Mouse (Mus musculus): ENCODE measurements around the gene Nlgn1.

Gene Nlgn1

DNA sequence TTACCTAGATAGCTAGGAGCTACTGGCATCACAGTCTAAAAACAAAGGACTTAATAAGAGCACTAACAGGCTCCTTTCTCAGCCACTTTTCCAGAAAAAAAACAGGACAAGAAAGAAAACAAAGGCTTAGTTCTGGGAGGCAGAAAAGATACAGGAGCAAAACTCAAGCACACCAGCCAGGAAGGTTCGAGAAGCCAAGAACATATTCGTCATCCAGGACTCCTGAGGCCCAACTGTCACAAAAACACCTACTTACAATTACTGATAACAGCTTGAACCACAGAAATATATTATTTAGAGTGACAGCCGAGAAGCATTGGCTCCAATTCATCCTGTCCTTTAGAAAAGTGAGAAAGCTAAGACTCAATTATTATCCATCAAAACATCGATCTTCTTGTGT lies 281.5 kb downstream of the Nlgn1 start:
- no peak for DNase-seq (ENCODE audit: low spot score)

DNA sequence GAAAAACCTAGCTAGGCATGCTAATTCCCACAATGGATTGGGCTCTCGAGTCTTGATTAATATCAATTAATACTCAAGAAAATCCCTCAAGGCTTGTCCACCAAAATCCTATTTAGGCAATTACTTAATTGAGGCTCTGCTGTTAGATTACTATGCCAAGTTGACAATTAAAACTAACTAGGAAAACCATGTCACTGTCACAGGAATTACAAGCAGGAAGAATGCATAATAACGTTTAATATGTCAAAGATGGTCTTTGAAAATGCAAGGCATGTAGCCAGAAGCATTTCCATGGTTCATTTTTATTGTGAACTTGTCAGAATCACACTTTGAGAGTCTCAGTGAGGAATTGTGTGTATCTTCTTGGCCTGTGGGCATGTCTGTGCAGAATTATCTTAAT lies 289.3 kb downstream of the Nlgn1 start:
- DNase-seq (ENCODE audit: low spot score), result no peak

DNA sequence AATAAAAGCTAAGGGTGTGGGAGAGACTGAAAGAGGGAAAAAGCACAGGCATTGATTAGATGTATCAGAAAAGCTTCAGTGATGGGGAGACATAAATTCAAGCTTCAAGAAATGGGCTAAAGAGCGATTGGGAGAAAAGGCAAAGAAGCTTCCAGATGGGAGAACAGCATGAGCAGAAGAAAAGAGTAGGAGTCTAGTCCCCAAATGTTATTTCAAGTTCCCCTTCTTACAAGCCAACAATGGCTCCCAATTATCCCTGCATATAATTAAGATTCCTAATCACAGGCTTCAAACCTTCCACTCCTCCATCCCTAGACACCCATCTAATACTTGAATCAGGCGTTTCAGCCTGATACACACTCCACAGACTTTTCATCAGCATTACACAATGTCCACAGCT lies 292.6 kb downstream of the Nlgn1 start:
- no peak for DNase-seq (ENCODE audit: low spot score)

DNA sequence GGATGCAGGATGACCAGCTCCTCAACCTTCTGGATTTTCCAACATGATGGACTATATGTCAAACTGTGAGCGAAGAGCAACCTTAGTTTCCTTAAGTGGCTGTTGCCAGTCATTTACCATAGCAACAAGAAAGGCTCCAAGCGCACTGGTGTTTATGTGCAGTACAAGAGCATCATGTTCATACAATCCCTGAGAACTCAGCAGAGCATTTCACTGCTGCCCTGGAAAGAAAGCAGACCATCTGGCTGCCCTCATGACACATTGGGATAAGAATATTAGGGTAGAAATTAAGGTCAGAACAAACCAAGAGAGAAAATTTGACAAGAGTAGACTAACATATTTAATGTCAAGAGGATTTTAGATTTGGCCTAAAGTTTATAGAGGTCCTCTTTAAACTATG lies 306.2 kb downstream of the Nlgn1 start:
- no peak for DNase-seq (ENCODE audit: low spot score)

- DNase-seq (ENCODE audit: low spot score), result no peak
Measured at GRCm38 (mm10) chr3:26023217-26023616, 309.0 kb downstream of the Nlgn1 start.

DNA sequence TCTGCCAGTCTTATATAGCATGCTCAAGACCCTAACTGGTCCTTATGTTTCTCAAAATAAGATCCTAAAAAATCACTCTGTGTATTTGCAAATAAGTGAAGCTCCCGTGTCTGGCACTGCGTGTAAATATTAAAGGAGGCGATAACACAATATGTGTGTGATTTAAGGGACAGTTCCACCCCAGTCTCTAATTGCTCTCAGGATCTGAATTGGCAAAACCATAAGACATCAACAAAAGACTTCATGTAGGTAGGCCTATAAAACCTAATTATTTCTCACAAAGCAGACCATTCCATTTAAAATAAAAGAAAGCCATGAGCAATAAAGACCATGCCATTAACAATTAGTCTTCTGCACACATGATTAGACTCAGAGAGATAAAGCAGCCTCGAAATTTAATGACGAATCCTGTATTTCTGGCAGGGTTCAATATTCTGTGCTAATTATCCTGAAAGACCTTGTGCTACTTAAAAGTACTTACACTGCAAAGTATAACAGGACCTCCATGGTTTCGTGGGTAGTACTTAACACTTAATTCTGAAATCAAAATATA lies 310.6 kb downstream of the Nlgn1 start:
- DNase-seq (ENCODE audit: low spot score), result no peak

DNA sequence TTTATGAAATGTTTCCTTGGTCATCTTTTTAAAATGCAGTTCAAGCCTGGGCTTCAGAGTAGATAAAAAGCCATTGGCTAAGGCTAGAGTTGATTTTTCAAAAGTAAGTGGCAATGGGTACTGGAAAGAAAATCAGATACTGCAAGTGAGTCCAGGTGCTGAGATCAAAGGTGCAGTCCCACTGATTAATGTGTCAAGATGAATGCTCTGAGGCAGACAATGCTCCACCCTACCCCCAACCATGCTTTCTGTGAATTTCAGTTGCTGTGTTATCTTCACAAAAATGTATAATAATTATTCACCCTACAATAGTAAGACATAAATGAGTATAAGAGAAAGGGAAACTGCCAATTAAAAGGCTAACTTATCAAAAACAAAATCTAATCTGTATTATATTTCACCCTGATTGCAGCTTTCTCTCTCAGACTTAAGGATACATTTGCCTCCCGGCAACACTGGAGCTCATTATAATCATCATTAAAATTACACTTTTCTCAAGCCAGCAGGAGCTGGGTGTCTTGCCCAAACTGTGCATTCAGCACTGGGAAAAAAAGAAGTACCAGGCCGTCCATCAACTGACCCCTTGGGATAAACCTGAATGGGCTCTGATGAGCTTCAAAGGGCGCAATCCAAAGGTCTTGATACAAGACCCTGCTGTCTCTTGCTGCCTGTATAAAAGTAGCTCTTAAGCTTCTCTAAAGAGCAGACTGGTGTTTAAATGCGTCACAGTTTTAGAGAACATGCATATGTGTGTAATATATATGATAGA lies 320.8 kb downstream of the Nlgn1 start:
- DNase-seq (ENCODE audit: low spot score), result no peak

- DNase-seq (ENCODE audit: low spot score), result no peak
Measured at GRCm38 (mm10) chr3:26002863-26003608, 329.2 kb downstream of the Nlgn1 start.

DNA sequence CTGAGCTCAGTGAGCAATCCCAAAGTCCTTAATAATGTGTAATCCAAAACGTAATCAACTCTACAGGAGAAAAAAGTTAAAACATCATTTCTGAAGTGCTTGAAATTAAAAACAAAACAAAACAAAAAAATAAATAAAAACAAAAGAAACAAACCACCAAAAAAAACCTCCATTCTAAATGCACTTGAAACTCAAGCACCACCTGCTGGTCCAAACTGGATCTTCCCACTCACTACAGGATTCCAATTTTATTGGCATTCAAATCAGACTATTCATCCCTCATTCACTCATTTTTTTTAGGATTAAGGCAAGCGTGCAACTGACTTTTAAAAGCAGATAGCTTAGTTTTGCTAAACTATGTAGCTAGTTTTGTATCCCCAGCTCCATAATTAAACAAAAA lies 329.9 kb downstream of the Nlgn1 start:
- no peak for DNase-seq (ENCODE audit: low spot score)

DNA sequence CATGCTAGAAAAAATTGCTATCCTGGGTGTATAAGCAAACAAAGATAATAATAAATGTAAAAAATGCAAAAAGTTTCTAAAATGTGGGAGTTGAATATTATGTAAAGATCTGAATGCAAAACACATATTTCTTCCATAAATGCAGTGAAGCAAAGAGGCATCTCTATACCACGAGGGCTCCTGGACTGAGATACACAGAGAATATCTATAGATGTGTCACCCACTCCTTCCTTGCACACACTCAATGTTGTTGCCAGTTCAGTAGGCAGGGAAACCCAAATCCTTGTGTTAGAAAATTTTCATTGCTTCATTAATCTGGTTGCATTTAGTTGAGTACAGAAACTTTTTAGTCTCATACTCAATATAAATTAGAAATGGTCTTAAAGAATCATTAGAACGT lies 364.7 kb downstream of the Nlgn1 start:
- DNase-seq (ENCODE audit: low spot score), result no peak

DNA sequence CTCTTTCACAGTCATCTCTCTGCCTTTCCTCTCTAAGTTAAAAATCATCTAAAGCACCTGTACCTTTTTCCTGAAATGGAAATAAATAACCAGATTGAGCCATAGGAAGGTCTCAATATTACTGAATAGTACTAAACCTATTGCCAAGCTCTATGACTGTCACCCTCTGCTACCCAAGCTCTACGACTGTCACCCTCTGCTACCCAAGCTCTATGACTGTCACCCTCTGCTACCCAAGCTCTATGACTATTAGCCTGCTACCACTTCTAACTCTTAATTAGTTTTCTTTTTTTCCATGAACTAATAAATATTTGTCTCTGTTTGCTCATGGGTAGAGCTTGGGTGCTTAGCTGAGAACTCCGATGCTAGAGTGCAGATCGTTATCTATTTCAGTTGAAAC lies 368.0 kb downstream of the Nlgn1 start:
- no peak for DNase-seq (ENCODE audit: low spot score)

DNA sequence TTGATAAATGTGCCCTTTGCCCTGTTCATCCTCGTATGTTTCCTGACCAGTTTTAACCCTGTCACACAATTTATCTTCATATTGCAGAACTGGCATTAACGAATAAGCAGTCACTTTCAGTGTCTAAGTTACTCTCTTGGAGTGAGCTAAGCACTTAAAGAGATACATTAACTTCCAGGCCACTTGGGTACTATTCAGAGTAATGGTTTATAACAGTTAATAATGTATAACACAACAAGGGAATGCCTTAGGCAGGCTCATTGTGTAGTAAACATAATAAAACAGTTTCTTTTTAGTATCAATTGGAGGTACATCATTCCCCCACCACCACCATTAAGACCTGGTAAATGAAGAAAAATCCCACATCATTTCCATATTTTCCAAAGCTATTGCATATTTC lies 368.7 kb downstream of the Nlgn1 start:
- no peak for DNase-seq (ENCODE audit: low spot score)

GRCm38 (mm10) chr3:25916535-25916934 lies 415.7 kb downstream of the Nlgn1 start:
- DNase-seq (ENCODE audit: low spot score), result no peak

DNA sequence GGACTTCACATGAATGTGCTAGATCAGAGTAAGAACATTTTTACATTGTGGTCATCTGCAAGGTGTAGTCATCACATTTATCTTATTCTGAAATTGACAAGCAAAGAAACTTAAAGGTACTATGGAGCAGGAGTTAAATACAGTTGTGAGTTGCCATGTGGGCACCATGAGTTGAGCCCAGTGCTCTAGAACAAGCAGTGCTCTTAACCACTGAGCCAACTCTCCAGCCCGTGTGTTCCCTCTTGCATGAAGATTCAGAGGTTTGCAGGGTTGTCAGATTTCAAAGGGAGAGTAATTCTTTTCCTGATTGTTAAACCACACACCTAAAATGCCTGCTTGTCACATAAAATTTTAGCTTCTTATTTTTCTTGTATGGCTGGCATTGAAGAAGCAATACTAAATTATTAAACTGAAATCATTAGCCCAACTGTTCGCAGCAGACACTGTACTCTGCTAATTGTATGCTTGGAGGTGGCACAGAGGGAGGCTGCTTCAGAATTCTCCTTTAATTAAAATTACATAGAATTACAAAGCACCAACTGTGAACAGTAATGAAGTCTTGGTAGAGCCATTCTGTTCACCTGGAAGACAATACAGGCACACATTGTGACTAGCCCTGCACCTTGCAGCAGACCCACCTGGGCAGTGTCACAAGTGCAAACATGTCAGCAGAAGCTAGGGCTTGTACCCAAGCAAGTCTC lies 417.7 kb downstream of the Nlgn1 start:
- no peak for DNase-seq (ENCODE audit: low spot score)

DNA sequence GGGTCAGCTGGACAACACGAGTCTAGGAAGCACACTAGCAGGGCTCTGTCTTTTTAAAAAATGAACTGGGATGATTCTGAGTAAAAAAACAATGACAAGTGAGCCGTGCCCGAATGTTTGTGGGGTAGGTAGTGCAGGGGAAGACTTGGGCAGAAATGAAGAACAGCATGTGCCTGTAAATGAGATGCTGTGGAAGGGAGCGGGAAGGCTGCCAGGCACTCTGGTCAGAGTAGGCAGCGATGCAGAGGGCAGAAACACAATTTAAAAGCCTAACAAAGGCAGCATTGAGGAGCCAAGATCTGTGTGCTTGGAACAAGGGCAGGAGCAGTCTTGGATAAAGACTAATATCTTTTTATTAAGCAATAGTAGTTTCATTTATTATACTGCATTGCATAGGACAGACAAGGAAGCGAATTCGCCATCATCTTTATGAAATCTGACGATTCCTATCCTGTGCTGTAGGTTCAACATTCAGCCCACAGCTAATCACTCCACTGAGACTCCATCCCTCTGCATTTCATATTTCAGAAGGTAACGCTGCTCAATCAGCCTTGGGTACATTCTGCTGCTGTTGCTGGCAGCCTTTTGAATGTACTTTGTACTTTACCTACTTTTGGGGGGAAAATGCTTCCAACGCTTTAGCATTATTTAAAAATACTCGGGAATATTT lies 429.0 kb downstream of the Nlgn1 start:
- no peak for DNase-seq (ENCODE audit: low spot score)

DNA sequence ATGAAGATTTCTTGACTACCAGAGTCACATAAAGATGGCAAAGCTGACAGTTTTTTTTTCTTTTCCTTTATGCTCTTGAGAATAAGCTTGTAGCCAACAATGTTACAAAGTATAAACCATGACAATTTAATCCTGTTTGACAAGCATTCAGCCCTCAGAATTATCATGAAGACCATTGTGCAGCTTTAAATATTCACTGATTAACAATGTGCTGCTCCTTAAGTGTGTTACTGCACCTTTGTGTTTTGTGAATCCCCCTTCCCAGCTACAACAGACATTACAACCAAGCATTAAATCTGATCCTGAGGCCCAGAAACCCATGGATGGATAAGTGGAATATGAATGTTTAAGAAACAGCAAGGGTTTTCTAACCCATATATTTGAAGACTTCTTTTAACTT lies 434.8 kb downstream of the Nlgn1 start:
- DNase-seq (ENCODE audit: low spot score), result no peak

GRCm38 (mm10) chr3:25884797-25885196 lies 447.5 kb downstream of the Nlgn1 start:
- DNase-seq (ENCODE audit: low spot score), result no peak

DNA sequence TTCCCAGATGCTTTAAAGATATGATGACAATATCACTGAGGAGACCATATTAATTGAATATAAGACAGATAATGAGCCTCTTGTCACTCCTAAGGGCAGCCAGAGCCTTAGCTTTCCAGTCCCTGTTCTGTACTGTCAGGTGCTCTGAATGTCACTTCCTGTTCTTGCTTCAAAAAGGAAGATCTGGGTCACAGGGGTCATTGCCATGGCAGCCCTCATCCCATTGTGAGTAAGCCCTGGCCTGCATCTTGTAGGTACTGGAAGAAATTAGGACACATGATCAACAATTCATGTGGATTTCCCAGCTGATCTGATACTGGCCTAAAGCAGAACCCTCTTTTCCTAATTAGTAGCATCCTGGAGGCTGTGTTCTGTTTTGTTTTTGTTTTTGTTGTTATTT lies 463.1 kb downstream of the Nlgn1 start:
- DNase-seq (ENCODE audit: low spot score), result no peak

GRCm38 (mm10) chr3:25858384-25858783 lies 473.9 kb downstream of the Nlgn1 start:
- no peak for DNase-seq (ENCODE audit: low spot score)

GRCm38 (mm10) chr3:25844686-25845462 lies 487.4 kb downstream of the Nlgn1 start:
- DNase-seq (ENCODE audit: low spot score), result no peak

GRCm38 (mm10) chr3:25830237-25830636 lies 502.0 kb downstream of the Nlgn1 start:
- no peak for DNase-seq (ENCODE audit: low spot score)

All from MN1 (cell line).